Comparison of ENCODE assay signal across 20 mouse cellular contexts in genomic region chr3:153580625-153581024, GRCm38 (mm10).
DNase-seq lines count a peak whose midpoint lies in the region; ATAC-seq lines count a peak whose summit lies in the region.
"Had no signal": no experiment of that assay in that cellular context is flagged by ENCODE, and none has a peak within 500 bp of the region (broad histone marks: within the 10 kb centered on the region; RNA-seq: fewer than 3 reads in every experiment).

No protein-coding gene starts in this region.

- DNase-seq in frontal cortex, postnatal 14 days (ENCODE audit: low spot score in 2 of 2): no peak
- peak; percentile 44 for DNase-seq in left cerebral cortex, adult 11 months (ENCODE audit: low spot score)
- no peak for DNase-seq in left cerebral cortex, postnatal 10 days (ENCODE audit: extremely low spot score in 1 of 2, low spot score in 2 of 2)
- DNase-seq in right cerebral cortex, adult 2 months (ENCODE audit: low spot score in 2 of 2): peak; percentile 42 to 44
- DNase-seq in right cerebral cortex, postnatal 10 days (ENCODE audit: low spot score in 2 of 2): no peak
- DNase-seq in telencephalon, adult 2 months (ENCODE audit: low read depth, low spot score): peak; percentile 77
- no peak for DNase-seq in ovary, adult 18-20 months (ENCODE audit: low spot score)
- DNase-seq: adrenal gland, postnatal 25 days; cerebellum, adult 2 months; gastrocnemius, adult 2 months; heart, adult 18-20 months; kidney, adult 8-10 months; kidney, postnatal 25 days; lung, adult 2 months; lung, postnatal 4 days; spleen, adult 18-20 months had no signal

- intact Hi-C loops in left cerebral cortex, postnatal 10 days (cut with DNase I): no loop called here

- peak; percentile 75 for ATAC-seq in frontal cortex, adult (ENCODE audit: low TSS enrichment)
- ATAC-seq: activated CD4-positive, CD25-positive, alpha-beta regulatory T cell, adult 4 months; inflammation-experienced regulatory T-cells, adult 6 months; midbrain, embryonic 15.5 days had no signal

Comparison
In these comparisons a context has a peak if more than half of its experiments do, and no peak if none do; other contexts are left out.
1. DNase-seq: peak in left cerebral cortex, adult 11 months (single experiment), right cerebral cortex, adult 2 months (2 of 2) and telencephalon, adult 2 months (single experiment); none in frontal cortex, postnatal 14 days (0 of 2), left cerebral cortex, postnatal 10 days (0 of 2), right cerebral cortex, postnatal 10 days (0 of 2) and ovary, adult 18-20 months (single experiment).